Mouse (Mus musculus) gastrocnemius, postnatal 14 days (tissue): Measurements from ENCODE around the gene Il21. TPM values are rescaled to one million over a fixed set of nuclear protein-coding genes. Genes with fewer than 3 reads are reported as not detected.

Experiments
- DNase-seq: peaks from one replicate; pipeline ENCODE4 v3.0.0; 2021; ENCODE audit warnings: mixed read lengths
- intact Hi-C: fragments of 180-260 bp; cut with DNase I; formaldehyde crosslinking; loops from one replicate; pipeline ENCODE4 v1.15.1; 2025; ENCODE audit warnings: low total_unique reads
- long read RNA-seq, 2 experiments: library from polyadenylated mRNA; stranded (forward); transcript quantifications; one replicate each; pipeline ENCODE4 v2.0.0; 2021
- total RNA-seq, 2 experiments: library from RNA; stranded (reverse); gene quantifications; 2 replicates each; pipeline ENCODE4 v1.2.3; 2021

Gene Il21
- not detected for total RNA-seq
- long read RNA-seq, experiment 1 = 0 reads
- long read RNA-seq, experiment 2 = 0 reads

GRCm38 (mm10) chr3:37232586-37233222 lies at the start of gene Il21:
Gene Il21 (minus strand): TSS chr3:37232636.
- intact Hi-C loops = no loop called here
- DNase-seq = no peak

- DNase-seq = no peak
- intact Hi-C loops = no loop called here
Measured at GRCm38 (mm10) chr3:37280871-37281270, 48.4 kb upstream of the Il21 start.

GRCm38 (mm10) chr3:37280221-37280620 lies 47.8 kb upstream of the Il21 start:
- intact Hi-C loops = no loop called here
- no peak for DNase-seq

DNA sequence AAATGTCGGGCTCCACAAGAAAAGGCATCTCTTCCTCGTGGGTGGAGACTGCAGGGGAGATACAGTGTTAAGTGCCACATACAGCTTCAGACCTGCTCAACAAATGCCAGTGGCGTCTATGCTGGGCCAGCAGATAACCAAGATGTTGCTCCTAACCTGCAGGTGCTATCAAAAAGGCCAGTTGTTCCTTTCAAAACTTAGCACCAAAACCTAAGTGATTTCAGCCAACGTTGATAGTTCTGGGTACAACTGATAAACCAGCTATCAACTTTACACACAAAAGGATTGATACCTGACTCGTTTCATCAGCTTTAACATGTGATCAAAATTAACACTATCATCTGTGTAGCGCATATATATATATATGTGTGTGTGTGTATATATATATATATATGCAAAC lies 42.2 kb upstream of the Il21 start:
- intact Hi-C loops = no loop called here
- no peak for DNase-seq

- intact Hi-C loops = no loop called here
- DNase-seq = no peak
Measured at GRCm38 (mm10) chr3:37273092-37273491, 40.7 kb upstream of the Il21 start.

- peak; percentile 31 for DNase-seq
- intact Hi-C loops = no loop called here
Measured at GRCm38 (mm10) chr3:37271209-37271608, 38.8 kb upstream of the Il21 start.

DNA sequence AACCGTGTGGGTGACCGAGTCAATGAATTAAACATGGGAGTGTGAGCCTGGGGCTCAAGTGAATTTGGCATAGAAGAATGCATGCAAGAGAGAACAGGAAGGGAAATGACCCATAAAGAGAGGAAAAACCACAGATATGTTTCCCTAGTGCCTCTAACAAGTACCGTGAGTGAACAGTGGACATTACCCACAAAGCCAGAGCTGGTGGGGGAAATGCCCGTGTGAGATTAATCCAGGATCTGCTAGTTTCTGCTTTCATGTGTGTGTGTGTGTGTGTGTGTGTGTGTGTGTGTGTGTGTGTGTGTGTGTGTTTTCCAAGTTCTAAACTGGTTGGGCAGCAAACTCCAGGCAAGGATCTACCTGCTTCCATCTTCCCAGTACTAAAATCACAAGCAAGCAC lies 37.5 kb upstream of the Il21 start:
- intact Hi-C loops = no loop called here
- DNase-seq = no peak

DNA sequence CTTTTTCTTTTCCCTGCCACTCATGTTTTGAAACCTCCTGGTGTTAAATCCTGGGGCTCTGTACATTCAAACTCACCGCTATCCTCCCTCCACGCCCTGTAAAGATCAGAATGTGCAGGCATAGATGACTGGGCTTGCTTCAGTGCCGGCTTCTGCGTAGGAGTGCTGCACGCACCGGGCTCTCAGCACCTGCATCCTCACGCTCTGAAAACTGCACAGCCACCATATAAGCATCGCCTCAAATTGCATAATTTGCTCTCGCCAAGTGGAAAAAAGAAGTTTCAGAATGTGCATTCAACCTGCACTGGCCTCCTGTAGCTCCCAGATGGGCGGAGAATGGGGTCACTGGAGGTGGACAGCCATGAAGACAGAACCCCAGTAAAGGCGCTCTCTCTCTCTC lies 35.9 kb upstream of the Il21 start:
- intact Hi-C loops = no loop called here
- DNase-seq = no peak

GRCm38 (mm10) chr3:37259331-37259999 lies 27.0 kb upstream of the Il21 start:
- intact Hi-C loops = no loop called here
- DNase-seq = no peak

- DNase-seq = no peak
- intact Hi-C loops = no loop called here
Measured at GRCm38 (mm10) chr3:37257776-37258175, 25.3 kb upstream of the Il21 start.

GRCm38 (mm10) chr3:37250967-37251366 lies 18.5 kb upstream of the Il21 start:
- intact Hi-C loops = no loop called here

GRCm38 (mm10) chr3:37235025-37235424 lies 2.6 kb upstream of the Il21 start:
- DNase-seq = no peak
- intact Hi-C loops = no loop called here

More at GRCm38 (mm10) chr3:37250967-37251366, 18.5 kb upstream of the Il21 start:
- DNase-seq = no peak

- DNase-seq = no peak
- intact Hi-C loops = no loop called here
Measured at GRCm38 (mm10) chr3:37231153-37231552, 1.3 kb downstream of the Il21 start.

GRCm38 (mm10) chr3:37229082-37229829 lies 3.2 kb downstream of the Il21 start:
- no peak for DNase-seq
- intact Hi-C loops = no loop called here

DNA sequence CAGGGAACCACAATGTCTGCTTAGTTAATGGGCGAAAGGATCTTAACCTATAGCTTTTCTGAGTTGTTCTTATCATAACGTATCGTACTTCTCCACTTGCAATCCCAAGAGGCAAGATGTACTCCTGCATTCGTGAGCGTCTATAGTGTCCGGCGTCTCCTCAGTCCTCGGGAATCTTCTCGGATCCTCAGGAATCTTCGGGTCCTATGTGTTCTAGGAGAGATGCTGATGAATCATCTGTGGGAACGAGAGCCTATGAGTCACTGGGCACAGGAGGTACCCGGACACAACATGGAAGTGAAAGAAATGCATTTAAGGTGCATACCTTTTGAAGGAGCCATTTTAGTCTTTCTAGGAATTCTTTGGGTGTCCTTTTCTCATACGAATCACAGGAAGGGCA lies 7.3 kb downstream of the Il21 start:
- DNase-seq = no peak
- intact Hi-C loops = no loop called here

- no peak for DNase-seq
- intact Hi-C loops = no loop called here
Measured at GRCm38 (mm10) chr3:37219071-37219470, 13.4 kb downstream of the Il21 start.

DNA sequence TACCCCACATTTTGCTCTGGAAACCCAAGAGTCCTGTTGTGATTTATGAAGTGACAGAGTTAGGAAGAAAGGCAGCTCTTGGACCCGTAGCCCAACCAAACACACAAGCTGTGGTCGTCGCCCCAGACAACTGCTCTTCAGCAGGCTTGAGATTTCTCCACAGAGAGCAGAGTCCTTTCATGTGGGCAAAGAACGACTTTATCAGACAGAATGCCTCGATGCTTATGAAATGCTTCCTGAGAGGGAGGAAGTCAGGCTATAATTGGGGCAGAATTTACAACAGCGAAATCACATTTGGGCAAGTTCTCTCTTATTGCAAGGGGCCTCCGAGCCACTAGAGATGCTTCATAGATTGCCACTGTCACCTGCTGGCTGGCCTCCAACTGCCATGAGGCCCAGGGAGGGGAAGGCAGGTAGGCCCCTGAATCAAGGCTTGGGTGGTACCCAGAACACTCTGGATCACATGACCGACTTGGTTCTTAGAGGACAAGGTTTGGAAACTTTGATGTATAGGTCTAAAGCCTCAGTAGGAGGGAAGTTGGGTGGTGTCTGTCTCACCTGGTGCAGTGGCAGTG lies 27.1 kb downstream of the Il21 start:
- no peak for DNase-seq
- intact Hi-C loops = loop anchor here (10.0 kb wide), 1 partner anchor 151 kb away; no protein-coding TSS in a partner anchor

DNA sequence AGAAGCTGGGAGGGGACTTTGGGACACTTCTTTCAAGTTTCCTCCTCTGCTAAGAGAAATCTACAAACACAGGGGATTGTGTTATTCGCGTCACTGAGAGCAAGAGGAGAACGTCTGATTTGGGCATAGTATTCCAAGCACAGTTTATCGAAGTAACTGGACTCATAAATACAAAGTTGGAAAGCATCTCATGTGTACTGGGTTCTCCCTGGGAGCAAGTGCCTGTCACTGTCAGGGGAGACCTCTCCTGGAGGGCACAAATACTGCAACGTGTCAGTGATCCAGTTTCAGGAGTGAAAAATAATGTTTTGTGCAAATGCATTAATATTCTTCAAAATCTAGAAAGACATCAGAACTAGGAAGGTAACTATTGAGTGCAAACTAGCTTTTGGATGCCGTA lies 27.9 kb downstream of the Il21 start:
- peak; percentile 19 for DNase-seq
- intact Hi-C loops = loop anchor here (10.0 kb wide), 1 partner anchor 150 kb away; no protein-coding TSS in a partner anchor

- DNase-seq = peak; percentile 70
- intact Hi-C loops = loop anchor here (10.0 kb wide), 1 partner anchor 149 kb away; no protein-coding TSS in a partner anchor
Measured at GRCm38 (mm10) chr3:37203984-37204428, 28.4 kb downstream of the Il21 start.

DNA sequence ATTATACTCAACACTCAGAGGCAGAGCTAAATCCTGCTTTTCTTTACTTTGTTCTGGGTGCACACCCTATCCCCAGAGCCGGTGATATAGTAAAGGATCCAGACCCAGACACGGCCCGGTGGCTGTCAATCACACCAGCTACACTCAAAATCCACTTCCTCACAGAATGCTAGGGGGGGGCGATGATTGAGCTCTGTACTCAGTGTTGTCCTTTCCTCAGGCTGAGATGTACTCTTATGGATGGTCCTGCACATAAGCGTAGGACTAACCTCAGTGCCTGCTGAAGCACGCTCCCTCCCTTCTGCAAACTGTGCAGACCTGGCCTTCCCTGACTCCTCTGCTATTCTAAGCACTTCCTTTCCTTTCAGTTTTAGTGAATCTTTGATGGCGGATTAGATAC lies 29.6 kb downstream of the Il21 start:
- DNase-seq = no peak
- intact Hi-C loops = loop anchor here (10.0 kb wide), 1 partner anchor 148 kb away; no protein-coding TSS in a partner anchor
